Mouse (Mus musculus) 3T3-L1 (cell line): ENCODE measurements around the gene Cnot3.

ENCODE experiments used
- DNase-seq: peaks from one replicate; pipeline ENCODE4 v3.0.0-alpha.2; 2015; ENCODE audit warnings: low read depth, low spot score

Gene Cnot3

DNA sequence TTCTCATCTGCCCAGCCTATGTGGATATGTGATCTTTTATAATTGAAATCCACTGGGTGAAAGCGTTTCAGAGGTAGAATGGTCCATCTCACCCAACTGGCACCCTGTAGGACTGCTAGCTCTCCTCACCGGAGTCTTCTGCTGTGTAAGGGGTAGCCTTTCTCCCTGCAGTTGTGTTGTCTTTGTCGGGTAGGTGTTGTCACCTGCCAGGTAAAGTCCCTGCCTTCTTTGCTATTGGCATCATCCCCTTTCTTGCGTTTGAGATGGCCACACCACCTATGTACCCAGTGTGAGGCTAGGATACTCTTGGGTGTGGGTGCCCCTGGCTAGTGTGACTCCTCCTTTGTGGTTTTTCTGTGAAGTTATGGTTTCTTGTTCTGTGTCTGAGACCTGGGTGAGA lies 1.6 kb downstream of the Cnot3 start:
- DNase-seq = no peak

GRCm38 (mm10) chr7:3656966-3657365 lies 11.9 kb downstream of the Cnot3 start:
- DNase-seq = no peak

DNA sequence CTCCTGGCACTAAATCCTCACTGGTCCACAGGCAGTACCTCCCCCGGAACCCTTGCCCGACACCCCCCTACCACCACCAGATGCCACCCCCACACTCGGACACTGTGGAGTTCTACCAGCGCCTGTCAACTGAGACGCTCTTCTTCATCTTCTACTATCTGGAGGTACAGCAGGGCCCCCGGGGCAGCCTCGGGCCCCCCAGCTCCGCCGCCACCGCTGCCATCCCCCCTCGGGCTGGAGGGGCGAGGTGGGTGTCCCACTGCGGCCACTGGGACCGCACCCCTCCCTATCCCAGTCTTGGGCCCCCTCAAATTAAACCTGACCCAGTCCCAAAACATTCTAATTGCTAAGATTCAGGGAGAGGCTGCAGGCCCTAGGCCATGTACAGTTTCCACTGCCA lies 13.5 kb downstream of the Cnot3 start:
- no peak for DNase-seq

DNA sequence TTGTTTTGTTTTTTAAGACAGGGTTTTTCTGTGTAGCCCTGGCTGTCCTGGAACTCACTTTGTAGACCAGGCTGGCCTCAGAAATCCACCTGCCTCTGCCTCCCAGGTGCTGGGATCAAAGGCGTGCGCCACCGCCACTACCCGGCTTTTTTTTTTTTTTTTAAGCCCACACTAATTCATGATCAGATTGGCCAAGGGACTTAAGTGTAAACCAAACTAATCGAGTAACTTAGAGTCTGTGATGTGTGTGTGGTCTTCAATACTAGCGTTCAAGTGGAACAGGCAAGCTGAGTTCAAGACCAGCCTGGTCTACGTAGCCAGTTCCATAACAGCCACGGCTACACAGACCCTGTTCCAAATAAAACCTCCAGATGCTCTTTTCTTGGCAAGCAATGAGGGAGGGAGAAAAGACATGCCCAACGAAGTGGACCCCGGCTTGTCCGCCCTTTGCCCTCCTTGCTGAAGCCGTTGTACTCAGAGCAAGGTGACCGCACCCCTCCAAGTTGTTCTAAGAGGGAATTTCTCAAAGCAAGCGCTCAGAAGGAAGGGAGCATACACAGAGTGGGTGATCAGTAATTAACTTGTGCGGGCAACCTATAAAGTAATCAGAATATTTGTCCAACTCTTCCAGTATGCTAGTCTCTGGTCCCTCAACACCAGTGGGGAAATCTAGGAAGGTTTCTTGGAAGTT lies 19.6 kb downstream of the Cnot3 start:
- peak; percentile 38 for DNase-seq

DNA sequence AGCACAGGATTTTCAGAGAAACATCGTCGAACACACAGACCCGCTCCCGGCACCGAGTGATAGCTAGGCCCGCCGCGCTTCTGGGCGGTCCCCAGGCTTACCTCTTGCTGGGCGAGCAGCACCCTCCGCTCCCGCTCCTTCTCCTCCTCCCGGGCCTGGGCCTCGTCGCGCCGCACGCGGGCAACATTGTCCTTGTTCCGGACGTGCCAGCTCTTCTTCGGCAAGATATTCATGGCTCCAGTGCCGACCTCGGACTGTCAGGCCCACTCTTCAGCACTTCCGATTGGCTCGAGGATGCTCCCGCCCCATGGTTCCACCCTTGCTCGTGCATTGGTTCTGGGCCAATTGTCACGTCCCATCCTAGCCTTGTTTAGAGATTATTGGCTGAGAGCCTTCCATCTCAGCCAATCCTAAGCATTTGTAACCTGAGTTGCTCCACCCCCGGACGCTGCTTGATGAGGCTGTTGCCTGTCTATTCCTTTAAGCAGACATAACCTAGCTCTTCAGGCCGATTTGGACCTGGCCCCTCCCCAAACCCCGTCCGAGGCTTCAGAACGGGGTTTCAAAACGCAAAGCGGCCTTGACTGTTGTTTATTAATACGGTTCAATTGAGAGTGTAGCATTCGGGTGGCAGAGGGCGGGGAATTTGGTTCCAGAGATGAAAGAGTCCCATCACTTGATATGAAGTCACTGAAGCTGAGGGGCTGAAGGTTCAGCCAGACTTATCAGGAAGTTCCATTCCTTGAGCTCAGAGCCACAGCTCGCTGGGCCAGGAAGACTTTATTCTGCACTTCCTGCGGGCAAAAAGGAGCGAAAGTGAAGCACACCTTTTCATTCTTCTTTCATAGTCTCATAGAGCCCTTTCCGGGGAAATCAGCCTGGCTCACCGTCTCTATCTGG lies 20.4 kb downstream of the Cnot3 start, which contains the start of gene Leng1:
Leng1 (minus strand) TSS at position 626 of the 900 bp plus-strand sequence.
- DNase-seq = peak; percentile 99

DNA sequence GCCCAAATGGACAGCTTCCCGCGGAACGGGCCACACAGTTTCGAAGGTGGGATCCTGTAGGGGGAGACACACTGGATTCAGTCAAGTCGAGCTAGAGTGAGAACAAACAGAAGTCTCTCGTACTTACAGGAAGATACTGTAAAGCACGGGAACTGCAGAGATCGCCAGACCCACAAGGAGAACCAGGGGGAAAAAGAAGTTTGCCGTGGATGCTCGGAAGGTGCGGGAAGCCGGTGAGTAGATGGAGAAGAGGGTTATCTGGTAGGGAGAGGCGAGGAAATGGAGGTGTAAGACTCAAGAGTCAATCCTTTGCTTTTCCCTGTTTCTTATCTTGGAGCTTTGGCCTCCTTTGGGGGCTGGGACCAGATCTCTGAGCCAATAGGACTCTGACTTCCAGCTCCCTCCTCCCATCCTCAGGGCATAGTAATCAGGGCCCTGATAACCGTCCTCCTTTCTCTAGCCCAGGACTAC lies 21.9 kb downstream of the Cnot3 start:
- peak; percentile 55 for DNase-seq

DNA sequence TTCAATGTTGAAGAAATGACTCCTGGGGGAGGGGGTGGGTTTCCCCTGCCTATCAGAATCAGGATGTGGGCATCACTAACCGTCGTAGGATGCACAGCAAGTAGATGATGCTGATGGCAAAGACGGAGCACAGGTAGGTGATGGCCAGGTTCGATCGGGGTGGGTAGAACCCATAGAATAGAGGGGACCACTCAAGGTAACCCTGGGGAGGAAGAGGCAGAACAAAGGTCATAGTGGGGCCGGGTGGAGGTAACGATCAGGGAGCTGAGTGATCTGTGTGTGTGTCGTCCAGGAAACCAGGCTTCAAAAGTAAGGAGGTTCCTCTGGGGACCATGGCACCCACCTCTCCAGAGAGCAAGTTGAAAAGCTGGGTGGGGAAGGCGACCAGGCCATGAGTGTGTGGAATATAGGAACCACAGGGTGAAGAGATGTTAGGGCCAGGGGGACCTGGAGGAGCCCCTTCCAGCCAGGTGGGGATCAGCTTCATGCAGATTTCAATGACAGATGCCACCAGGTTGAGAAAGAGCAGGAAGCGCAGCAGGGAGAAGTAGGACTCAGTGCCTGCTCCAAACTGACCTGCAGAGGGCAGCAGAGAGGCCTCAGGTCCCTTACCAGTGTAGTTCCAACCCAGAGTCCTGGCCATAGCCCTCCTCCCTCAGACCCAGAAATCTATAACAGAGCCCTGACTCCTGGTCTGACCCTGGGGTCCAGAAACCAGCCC lies 29.6 kb downstream of the Cnot3 start:
- DNase-seq = peak; percentile 83

- DNase-seq = no peak
Measured at GRCm38 (mm10) chr7:3675228-3675548, 30.1 kb downstream of the Cnot3 start.

DNA sequence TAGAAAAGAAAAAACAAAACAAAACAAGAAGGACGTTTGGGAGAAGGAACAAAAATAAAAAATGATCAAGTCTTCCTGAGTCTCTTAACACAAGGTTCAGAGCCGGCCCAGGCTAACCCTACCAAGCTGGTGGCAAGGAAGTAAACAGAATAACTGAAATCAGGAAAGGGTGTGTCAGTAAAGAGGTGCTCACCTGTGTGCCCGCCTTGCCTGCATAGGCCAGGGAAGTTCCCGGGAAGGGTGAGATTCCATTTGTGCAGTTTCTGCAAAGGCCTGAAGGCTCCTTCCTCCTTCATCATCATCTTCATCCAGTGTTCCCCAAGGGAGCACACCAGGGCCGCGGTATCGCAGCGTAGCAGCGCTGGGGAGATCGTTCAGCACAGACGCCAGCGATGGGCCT lies 31.3 kb downstream of the Cnot3 start:
- no peak for DNase-seq

GRCm38 (mm10) chr7:3677342-3677741 lies 32.3 kb downstream of the Cnot3 start, which contains the start of gene Tmc4:
Gene Tmc4, minus strand, starts transcription at chr7:3677553.
- DNase-seq = no peak

DNA sequence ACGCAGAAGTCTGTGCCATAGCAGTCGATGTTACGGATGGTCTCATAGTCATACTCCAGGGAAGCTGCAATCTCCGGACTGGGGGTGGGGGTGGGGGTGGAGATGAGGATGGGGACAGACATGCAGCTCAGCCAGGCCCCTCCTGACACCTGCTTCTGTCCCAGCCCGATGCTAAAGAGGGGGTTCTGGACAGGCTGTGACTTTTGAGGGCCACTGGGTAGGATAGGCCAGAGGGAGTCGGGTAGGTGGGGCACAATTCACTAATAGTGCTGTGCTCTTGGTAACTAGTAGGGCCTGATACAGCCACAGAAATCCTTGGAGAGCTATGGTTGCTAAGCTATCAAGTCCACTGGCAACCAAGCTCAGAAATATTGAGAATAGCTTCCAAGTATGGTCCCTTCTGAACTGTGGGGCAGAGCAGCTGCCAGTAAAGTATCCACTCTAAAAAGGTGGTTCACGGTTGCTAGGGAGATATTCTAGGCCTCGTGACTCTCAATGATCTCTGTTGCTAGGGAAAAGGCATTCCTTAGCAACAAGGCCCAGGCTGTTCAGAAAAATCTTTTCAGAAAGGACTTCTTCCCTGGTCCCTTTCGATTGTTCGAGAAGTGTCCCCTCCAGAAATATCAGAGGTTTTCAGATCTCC lies 39.0 kb downstream of the Cnot3 start:
- no peak for DNase-seq

- no peak for DNase-seq
Measured at GRCm38 (mm10) chr7:3684698-3685097, 39.6 kb downstream of the Cnot3 start.

DNA sequence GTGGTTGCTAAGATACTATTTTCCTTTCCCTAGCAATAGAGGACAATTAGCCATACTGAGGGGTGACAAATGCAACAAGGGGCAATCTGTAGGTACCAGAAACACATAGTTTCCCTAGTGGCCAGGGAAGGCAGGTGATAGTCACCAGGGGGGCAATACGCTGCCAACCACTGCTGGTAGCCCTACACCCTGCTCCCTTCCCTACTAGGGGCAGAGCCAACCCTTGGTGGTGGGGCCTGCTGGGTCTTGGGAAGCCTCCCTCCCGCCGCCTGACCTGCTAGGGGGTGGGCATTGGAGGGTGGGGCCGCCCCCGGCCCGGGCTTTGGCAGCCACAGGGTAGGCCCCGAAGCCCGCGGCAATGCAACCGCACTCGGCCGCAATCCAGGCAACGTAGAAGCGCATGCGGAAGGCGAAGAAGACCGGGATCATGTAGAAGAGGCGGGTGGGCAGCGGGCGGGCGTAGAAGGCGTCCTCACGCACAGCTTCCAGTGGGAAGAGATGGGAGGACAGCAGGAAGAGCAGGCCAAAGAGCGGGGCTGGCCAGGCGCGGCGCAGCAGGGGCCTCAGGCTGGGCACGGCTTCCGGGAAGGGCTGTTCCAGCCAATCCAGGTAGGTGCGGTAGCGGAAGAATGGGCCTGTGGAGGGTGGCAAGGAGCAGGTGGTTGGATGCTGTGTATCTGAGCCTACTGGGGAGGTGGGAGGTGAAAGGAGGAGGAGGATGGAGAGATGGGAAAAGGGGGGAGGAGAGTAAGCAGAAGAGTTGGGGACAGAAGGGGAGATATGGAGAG lies 40.5 kb downstream of the Cnot3 start:
- no peak for DNase-seq

DNA sequence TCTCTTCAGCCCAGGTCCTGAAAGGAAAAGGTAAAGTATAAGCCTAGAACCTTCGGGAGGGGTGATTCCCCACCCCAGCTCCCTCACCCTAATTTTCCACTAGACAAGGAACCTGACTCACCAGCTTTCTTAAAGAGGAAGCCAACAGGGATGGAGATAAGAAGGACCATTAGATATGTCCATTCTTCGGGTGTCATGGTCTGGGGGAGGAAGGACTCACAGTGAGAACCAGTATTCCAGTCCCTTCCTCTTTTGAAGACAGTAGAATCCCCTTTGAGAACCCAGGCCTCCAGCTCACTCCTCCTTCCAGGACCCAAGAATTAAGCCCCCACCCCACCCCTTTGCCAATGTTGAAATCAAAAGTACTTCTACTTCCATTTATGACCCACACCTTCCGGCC lies 46.9 kb downstream of the Cnot3 start:
- DNase-seq = peak; percentile 6

GRCm38 (mm10) chr7:3692382-3692986 lies 47.4 kb downstream of the Cnot3 start, which contains the start of gene Tsen34:
Gene Tsen34, plus strand, starts transcription at chr7:3692863.
- peak; percentile 32 for DNase-seq

DNA sequence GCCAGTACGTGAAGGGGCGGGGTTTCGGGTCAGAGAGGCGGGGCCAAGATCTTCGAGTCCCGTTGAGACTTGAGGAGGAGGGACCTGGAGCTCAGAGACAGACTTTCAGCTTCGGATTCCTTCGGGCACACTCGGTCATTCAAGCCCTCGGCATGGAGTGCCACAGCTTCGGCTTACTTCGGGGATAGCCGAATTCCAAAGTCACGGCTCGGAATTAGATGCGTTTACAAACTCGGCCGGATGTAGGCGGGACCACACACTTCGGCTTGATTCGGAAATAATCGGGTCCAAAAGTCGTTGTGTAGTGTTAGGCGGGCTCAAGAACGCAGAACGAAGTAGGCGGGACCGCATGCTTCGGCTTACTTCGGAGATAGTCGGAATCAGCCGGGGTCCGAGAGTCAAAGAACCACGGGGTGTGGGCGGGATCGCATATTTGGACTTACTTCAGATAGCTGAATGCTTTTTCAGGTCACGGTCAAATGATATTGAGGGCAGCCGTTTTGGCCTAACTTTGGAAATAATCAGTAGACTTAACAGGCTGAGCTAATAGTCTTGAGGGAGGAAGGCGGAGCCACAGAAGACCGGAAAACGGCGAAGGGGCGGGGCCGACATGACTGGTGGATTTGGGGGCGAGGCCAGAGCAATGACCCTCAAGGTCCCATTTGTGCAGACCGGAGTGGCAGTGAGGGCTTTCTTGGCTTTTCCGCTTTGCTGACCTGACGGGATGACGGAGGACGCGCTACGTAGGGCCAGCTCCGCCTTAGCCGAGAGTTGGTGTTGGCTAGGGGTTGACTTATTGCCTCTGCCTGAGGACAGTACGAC lies 48.1 kb downstream of the Cnot3 start, which contains the start of gene Mboat7:
Mboat7 (minus strand) TSS at position 537 of the 822 bp plus-strand sequence.
- peak; percentile 96 for DNase-seq

DNA sequence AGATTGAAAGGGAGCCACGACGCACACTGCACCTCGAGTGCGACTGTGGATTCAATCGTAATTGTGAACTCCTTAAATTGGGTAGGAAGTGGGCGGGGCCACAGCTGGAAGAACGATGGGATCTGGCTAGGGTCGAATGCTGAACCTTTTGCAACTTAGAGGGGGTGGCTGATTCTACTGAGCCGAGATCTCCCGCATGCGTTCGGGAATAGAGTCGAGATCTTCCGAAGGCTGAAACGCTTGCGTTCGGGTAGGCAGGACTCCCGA lies 48.7 kb downstream of the Cnot3 start:
- no peak for DNase-seq

GRCm38 (mm10) chr7:3694076-3694948 lies 49.2 kb downstream of the Cnot3 start:
- DNase-seq = peak; percentile 94

- peak; percentile 30 for DNase-seq
Measured at GRCm38 (mm10) chr7:3694949-3695305, 49.9 kb downstream of the Cnot3 start.
